Mouse (Mus musculus) G1E (cell line): ENCODE measurements at regions not wholly inside any gene's neighbourhood (a gene's known extent, or its start where the extent isn't known, plus 50 kb on each side); places are given as distances from the start of the nearest gene placed in this dataset.

Source experiments
- ATAC-seq: 2 replicates; pipeline ENCODE4 v1.8.0; 2016; ENCODE audit warnings: mild to moderate bottlenecking; ENCODE audit not compliant: insufficient number of reproducible peaks, poor library complexity, low FRiP score, severe bottlenecking; ENCODE audit errors: extremely low read depth
- DNase-seq: peaks from one replicate; pipeline ENCODE4 v3.0.0; 2012; ENCODE audit warnings: low spot score
- H3K27me3 ChIP-seq: 2 replicates; pipeline ENCODE4 v1.6.1; 2012; ENCODE audit warnings: mild to moderate bottlenecking, low read length, inconsistent platforms; ENCODE audit not compliant: insufficient read depth
- H3K36me3 ChIP-seq: replicated peaks from 2 replicates; pipeline ENCODE3; 2012; ENCODE audit warnings: mild to moderate bottlenecking, inconsistent platforms
- H3K4me1 ChIP-seq: 2 replicates; pipeline ENCODE4 v1.6.1; 2012; ENCODE audit warnings: low read depth, low read length, inconsistent platforms, mixed read lengths; ENCODE audit not compliant: insufficient read depth
- H3K4me3 ChIP-seq: 2 replicates; pipeline ENCODE4 v1.5.1; 2012; ENCODE audit warnings: low read depth, mild to moderate bottlenecking, inconsistent platforms, low read length, moderate library complexity, mixed read lengths
- H3K9me3 ChIP-seq: replicated peaks from 2 replicates; pipeline ENCODE4 v1.6.1; 2012; ENCODE audit warnings: inconsistent platforms
- CTCF ChIP-seq: IDR thresholded peaks from 2 replicates; pipeline ENCODE4 v1.5.1; 2012; ENCODE audit warnings: low read depth, low read length, inconsistent platforms, mixed read lengths
- GATA1 ChIP-seq: IDR thresholded peaks from 2 replicates; pipeline ENCODE4 v1.6.1; 2012; ENCODE audit warnings: borderline replicate concordance, low read length, inconsistent platforms, mixed read lengths
- GATA2 ChIP-seq: IDR thresholded peaks from 2 replicates; pipeline ENCODE4 v1.6.1; 2012; ENCODE audit warnings: low read depth, low read length, inconsistent platforms, borderline replicate concordance
- POLR2AphosphoS5 ChIP-seq: IDR thresholded peaks from 2 replicates; pipeline ENCODE4 v1.6.1; 2012; ENCODE audit warnings: low read depth, low read length, inconsistent platforms; ENCODE audit not compliant: insufficient replicate concordance
- TAL1 ChIP-seq: conservative IDR thresholded peaks from 2 replicates; pipeline ENCODE4 v1.6.1; 2012; ENCODE audit warnings: low read depth, low read length, inconsistent platforms, mixed read lengths

- Histone ChIP-seq H3K4me3 (no peak overlapping the region), H3K27me3 (no peaks in the 10 kb centered on the region), H3K9me3 (no peaks in the 10 kb centered on the region), H3K4me1 (no peaks in the 10 kb centered on the region), H3K36me3 (no peaks in the 10 kb centered on the region)
- ATAC-seq: no peak
- TF ChIP-seq GATA2 (no peak), GATA1 (no peak), CTCF (no peak), POLR2AphosphoS5 (no peak), TAL1 (no peak)
- no peak for DNase-seq
Measured at GRCm38 (mm10) chr3:57920090-57920432, 72.2 kb upstream of the Pfn2 start.

- Histone ChIP-seq H3K27me3 (no peaks in the 10 kb centered on the region), H3K4me3 (no peak overlapping the region), H3K36me3 (no peaks in the 10 kb centered on the region), H3K9me3 (no peaks in the 10 kb centered on the region), H3K4me1 (no peaks in the 10 kb centered on the region)
- no peak for TF ChIP-seq GATA1
- no peak for TF ChIP-seq POLR2AphosphoS5
- TF ChIP-seq TAL1: no peak
- TF ChIP-seq CTCF: no peak
- TF ChIP-seq GATA2: no peak
- no peak for DNase-seq
- no peak for ATAC-seq
Measured at GRCm38 (mm10) chr3:57921071-57921882, 73.4 kb upstream of the Pfn2 start.

DNA sequence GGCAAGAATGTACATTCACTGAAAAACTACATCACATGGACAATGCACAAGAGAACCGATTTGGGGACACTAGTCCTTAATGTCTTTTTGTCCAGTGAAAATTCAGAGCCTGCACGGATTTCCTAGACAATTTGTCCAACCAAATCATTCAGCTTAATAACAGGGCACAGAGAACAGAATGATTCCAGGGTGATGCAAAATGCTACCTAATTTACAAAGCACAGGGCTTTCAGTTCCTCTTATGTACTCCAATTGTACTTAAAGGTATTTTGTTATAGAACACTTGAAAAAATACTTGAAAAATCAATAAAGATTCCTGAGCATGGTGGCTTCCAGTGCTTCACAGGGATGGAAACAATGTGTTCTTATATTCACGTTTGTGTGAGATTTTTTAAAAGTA is 75.2 kb upstream of the Pfn2 start:
- Histone ChIP-seq H3K36me3 (no peaks in the 10 kb centered on the region), H3K4me3 (no peak overlapping the region), H3K27me3 (no peaks in the 10 kb centered on the region), H3K9me3 (no peaks in the 10 kb centered on the region), H3K4me1 (no peaks in the 10 kb centered on the region)
- DNase-seq: no peak
- ATAC-seq: no peak
- TF ChIP-seq CTCF: no peak
- TF ChIP-seq GATA2: no peak
- no peak for TF ChIP-seq POLR2AphosphoS5

- Histone ChIP-seq H3K4me3 (no peak overlapping the region), H3K9me3 (no peaks in the 10 kb centered on the region), H3K27me3 (no peaks in the 10 kb centered on the region), H3K4me1 (no peaks in the 10 kb centered on the region), H3K36me3 (no peaks in the 10 kb centered on the region)
- TF ChIP-seq CTCF (no peak), POLR2AphosphoS5 (no peak), GATA1 (no peak), GATA2 (no peak), TAL1 (no peak)
- ATAC-seq (no peak), DNase-seq (no peak)
Measured at GRCm38 (mm10) chr3:57932657-57933539, 85.0 kb upstream of the Pfn2 start.

- no peak overlapping the region for H3K4me3 ChIP-seq
- no peak for DNase-seq
- H3K36me3 ChIP-seq: no peaks in the 10 kb centered on the region
Measured at GRCm38 (mm10) chr3:57935042-57935610, 87.2 kb upstream of the Pfn2 start.

More at GRCm38 (mm10) chr3:57935042-57935610, 87.2 kb upstream of the Pfn2 start:
- H3K27me3 ChIP-seq: no peaks in the 10 kb centered on the region
- ATAC-seq: no peak
- H3K4me1 ChIP-seq: no peaks in the 10 kb centered on the region
- H3K9me3 ChIP-seq: no peaks in the 10 kb centered on the region
- TF ChIP-seq CTCF (no peak), POLR2AphosphoS5 (no peak), GATA1 (no peak), GATA2 (no peak), TAL1 (no peak)
